Mouse (Mus musculus) heart, postnatal 36 days (tissue): ENCODE results near the gene Pik3ca. TPM values are rescaled to one million over a fixed set of nuclear protein-coding genes. Genes with fewer than 3 reads are reported as not detected.
A peak's percentile ranks its signal among the peaks of the same experiment; 100 is the strongest.

ENCODE experiments used
- DNase-seq, 2 experiments: peaks; one replicate each; pipeline ENCODE4 v3.0.0; 2021 to 2022
- intact Hi-C: fragments of 180-260 bp; cut with DNase I; formaldehyde crosslinking; loops from one replicate; pipeline ENCODE4 v1.15.1; 2025
- total RNA-seq, 2 experiments: library from RNA; stranded (reverse); gene quantifications; 2 replicates each; pipeline ENCODE4 v1.2.3; 2021

Pik3ca gene
- total RNA-seq, 2 experiments from 2014 or later = 48.4 to 52.2 TPM

DNA sequence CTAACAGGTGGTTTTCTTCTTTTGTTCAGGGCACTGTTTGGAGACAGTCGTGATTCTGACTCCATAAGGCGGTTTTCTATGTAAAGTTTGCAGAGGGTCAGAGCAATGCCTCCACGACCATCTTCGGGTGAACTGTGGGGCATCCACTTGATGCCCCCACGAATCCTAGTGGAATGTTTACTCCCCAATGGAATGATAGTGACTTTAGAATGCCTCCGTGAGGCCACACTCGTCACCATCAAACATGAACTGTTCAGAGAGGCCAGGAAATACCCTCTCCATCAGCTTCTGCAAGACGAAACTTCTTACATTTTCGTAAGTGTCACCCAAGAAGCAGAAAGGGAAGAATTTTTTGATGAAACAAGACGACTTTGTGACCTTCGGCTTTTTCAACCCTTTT lies 38.6 kb downstream of the Pik3ca start:
- intact Hi-C loops = loop anchor here (5.0 kb wide), 1 partner anchor 34 kb away; no protein-coding TSS in a partner anchor

DNA sequence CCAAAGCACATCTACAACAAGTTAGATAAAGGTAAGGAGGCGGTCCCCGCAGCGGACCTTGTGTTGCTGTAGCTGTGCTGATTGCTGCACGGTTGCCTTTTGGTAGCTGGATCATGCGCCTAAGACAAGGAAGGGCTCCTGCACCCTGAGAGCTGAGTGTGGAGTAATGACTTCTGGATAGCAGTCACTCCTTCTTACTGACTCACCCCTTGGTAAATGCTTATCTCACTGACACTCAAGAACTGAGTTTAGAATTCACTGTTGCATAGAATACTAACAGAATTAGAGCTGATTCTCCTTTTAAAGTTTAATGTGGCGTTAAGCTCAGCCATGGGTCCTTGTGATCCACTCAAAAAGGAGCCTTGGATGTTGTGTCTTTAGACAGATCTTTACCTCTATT lies 39.8 kb downstream of the Pik3ca start:
- intact Hi-C loops = loop anchor here (5.0 kb wide), 1 partner anchor 35 kb away; no protein-coding TSS in a partner anchor
- DNase-seq = no peak

More for the DNA sequence above, 38.6 kb downstream of the Pik3ca start:
- no peak for DNase-seq

DNA sequence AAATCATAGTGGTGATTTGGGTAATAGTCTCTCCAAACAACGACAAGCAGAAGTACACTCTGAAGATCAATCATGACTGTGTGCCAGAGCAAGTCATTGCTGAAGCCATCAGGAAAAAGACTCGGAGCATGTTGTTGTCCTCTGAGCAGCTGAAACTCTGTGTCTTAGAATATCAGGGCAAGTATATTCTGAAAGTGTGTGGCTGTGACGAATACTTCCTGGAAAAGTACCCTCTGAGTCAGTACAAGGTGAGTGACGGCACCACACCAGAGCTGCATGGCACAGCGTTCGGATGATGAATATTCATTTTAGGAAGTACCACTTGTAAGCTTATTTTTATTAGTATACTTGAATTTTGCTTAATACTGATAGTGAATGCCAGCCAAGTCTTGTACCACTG lies 40.3 kb downstream of the Pik3ca start:
- intact Hi-C loops = loop anchor here (5.0 kb wide), 1 partner anchor 36 kb away; no protein-coding TSS in a partner anchor
- no peak for DNase-seq

DNA sequence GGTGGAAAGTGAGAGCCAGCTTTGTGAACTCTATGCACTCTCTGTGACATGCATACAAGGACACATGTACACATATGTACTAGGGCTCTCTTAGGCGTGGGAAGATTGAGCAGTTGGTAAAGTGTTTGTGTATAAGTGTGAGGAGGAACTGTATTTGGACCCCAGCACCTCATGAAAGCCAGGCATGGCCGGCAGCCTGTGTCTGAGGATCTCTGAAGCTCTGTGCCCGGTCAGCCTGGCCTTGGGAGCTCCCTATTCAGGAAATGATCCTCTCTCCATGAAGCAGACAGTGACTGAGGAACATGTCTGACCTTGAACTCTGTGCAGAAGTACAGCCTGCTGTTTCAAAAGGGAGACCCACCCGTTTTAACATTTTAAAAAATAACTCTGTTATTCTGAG lies 41.2 kb downstream of the Pik3ca start:
- intact Hi-C loops = loop anchor here (5.0 kb wide), 1 partner anchor 36 kb away; no protein-coding TSS in a partner anchor
- no peak for DNase-seq

DNA sequence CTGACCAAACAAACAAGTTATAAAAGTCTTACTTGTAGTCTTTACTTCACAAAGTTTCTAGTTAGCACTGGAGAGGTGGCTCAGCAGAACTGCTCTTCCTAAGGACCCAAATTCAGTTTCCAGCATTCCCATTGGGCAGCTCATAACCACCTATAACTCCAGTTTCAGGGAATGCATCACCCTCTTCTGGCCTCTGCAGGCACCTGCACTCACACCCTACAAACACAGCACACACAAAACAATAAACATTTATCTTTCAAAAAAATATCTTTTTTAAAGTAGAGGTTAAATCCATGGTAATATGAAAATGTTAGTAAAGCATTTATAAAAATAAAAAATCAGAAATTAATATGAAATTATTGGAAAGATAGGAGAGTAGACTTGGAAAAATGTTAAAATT lies 44.2 kb downstream of the Pik3ca start:
- intact Hi-C loops = no loop called here
- DNase-seq = no peak

DNA sequence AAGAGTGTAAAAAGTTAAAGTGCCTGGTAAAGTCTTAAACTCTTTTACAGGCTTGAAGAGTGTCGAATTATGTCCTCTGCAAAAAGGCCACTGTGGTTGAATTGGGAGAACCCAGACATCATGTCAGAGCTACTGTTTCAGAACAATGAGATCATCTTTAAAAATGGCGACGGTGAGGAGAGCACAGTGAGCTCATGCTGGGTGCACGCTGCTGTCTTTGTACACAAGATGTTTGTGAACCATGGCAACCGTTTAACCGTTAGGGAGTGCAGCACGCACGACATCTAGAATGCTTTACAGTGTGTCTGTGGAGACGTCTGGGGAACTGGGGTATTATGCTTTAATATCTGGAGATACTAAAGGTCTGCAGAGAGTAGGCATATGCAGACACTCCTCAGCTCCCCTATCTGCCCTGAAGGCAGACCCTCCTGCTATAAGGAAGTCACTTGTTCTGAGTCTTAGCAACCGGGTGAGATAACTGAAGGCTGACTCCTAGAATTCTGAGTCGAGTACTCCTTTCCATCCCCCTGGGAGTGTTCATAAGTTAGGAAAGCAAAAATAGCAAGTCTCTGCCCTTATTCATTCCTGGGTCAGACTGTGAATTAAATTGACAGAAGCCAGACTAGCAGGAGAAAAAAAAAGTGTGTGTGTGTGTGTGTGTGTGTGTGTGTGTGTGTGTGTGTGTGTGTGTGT lies 57.0 kb downstream of the Pik3ca start:
- intact Hi-C loops = loop anchor here (5.0 kb wide), 1 partner anchor 57 kb away; the partner anchor contains the start of gene Pik3ca
- DNase-seq = no peak

DNA sequence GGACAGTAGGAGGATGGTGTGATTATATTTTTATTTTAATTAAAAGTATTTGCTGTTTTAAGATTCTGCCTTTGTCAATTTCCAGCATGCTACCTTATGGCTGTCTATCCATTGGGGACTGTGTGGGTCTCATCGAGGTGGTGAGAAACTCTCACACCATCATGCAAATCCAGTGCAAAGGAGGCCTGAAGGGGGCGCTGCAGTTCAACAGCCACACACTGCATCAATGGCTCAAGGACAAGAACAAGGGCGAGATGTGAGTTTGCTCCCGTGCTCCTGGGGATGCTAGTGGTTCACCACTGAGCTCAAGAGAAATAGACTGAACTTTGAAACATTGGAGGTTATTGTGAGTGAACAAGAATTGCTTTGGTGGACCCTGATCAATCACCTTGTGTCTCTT lies 62.3 kb downstream of the Pik3ca start:
- intact Hi-C loops = loop anchor here (5.0 kb wide), 1 partner anchor 48 kb away; no protein-coding TSS in a partner anchor
- peak in 1 of 2 experiments; percentile 45 for DNase-seq

DNA sequence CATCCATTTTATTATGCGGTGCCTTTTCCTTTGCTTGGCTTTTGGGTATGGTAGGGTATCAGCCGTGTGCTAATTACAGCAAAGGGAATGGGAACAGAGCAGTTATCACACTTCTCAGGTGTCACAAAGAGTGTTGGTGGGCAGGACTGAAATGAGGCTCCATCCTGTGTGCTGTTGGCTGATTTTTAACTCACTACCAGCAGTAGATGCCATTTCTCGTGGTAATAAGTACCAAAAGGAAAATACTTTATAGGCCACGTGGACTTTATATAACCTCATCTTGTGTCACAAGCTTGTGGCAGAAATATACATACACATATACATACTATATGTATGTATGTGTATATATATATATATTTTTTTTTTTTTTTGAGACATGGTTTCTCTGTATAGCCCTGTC lies 69.8 kb downstream of the Pik3ca start:
- intact Hi-C loops = no loop called here
- DNase-seq = no peak

DNA sequence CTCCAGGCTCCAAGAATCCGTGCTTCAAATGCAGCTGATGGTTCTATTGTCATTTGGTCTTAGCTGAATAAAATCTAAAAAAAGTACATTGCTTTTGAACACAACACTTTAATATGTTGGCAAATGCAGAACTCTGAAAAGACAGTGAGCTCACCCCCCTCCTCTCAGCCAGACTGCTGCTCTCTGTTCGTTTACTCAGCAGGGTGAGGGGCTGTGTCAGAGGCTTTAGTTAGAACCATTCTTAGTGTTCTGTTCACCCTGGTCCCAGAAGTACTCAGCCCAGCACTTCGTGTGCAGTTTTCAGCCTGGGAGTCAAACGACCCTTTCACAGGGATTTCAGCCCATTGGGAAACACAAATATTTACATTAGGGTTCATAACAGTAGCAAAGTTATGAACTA lies 70.9 kb downstream of the Pik3ca start:
- intact Hi-C loops = no loop called here
- no peak for DNase-seq

DNA sequence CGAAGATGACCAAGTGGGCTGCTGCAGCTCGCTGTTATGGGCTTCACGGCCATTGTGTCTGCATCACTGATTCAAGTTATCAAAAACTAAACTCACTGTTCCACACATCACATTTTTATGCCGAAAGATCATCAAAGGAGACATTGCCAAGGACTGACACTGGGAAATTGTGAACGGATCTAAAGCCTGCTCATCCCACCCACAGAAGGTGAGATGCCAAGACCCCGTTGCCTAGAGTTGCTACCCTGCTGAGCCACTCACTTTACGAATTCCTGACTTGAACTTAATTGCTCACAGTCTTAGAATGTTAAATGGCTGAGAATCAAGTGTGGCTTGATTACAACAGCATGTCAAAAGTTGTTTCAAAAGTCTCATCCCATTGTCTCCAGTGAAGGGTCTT lies 73.0 kb downstream of the Pik3ca start:
- intact Hi-C loops = no loop called here
- no peak for DNase-seq

DNA sequence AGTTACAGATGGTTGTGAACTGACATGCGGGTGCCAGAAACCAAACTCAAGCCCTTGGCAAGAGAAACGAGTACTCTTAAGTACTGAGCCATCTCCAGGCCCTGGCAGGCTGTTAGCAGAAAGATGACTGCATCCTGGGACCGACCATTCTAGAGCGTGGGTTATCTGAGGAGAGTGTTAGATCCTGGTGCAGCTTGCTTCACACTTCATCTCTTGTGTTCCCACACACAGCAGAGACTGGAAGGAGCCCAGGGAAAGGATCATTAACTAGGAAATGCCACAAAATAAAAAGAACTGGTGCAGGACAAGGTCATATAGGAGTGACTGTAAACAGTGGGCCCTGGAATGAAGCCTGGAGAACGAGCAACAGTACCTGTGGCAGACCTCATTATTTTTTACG lies 73.6 kb downstream of the Pik3ca start:
- intact Hi-C loops = no loop called here
- no peak for DNase-seq

DNA sequence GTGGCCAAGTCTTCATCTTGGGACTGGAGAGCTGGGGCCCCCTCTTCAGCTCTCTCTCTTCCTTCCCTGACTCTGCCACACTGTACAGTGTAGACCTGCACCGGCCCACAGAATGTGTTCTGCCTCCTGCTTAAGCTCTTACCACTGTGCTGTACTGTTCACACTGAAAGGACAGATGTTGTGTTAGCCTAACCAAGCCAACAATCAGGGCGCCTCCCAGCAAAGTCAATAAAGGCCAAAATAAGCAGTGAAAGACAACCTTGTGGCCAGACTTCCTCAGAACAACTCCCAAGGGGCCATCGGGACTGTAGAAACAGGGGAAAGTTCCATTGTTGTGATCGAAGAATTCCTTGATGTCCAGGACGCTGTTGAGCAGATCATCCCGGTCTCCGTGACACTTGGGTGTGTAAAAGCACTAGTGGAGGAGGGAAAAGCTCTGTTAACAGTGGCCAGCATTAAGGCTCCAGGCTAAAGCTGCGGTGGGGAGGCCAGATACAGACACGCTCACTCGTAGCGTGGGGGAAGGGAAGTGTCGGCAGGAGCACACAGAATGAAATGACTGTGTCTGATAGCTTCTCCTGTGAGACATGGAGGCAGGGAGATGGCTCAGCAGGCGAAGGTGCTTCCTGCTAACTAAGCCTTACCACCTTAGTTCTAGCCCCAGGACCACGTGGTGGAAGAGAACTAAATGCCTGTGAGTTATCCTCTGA lies 74.9 kb downstream of the Pik3ca start:
- DNase-seq = peak; percentile 16 to 40
- intact Hi-C loops = no loop called here

DNA sequence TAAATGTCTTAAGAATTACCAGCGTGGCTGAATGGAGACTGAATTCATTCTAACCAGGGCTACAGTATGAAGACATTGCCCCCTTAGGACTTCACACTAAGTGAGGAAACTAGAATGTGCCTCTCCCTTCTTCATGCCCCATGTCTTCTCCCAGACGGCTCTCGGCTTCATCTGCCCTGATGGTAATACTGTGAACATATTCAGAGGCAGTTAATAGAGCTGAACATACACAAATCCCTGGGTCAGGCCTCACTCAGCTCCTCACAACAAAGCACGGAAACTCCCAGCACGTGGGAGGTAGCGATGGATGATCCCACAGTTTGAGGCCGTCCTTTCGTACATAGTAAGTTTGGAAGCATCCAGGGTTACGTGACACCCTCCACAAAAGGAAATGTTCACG lies 75.7 kb downstream of the Pik3ca start:
- DNase-seq = no peak
- intact Hi-C loops = no loop called here

DNA sequence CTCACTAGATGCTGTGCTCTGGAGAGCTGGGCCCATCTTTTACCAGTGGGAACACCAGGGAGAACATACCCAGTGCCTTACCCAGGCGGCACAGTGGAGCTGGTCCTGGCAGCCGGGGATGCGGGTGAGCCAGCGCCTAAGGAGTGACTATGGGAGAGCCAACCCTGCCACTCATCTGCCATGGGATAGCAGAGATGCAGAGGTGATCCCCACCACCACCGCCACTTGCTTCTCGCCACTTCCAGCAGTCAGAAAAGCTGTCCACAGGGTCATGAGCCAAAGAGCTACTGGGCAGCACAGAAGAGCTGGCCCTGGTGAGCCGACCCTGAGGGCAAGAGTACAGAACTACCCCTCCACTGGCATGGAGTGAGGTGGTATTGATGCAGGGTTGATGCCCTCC lies 82.5 kb downstream of the Pik3ca start:
- intact Hi-C loops = no loop called here

DNA sequence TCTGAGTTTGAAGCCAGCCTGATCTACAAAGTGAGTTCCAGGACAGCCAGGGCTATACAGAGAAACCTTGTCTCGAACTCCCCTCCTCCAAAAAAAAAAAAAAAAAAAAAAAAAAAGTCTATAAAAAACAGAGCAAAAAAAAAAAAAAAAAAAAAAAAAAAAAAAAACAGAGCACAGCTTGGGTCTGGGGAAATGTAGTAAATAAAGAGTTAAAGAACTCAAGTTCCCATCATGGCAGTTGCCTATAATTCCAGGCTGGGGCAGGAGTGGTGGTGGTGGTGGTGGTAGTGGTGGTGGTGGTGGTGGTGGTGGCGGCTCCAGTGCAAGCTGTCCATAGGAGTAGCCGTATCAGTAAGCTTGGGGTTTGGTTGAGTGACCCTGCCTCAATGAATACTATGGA lies 85.6 kb downstream of the Pik3ca start:
- intact Hi-C loops = no loop called here

More for the DNA sequence above, 82.5 kb downstream of the Pik3ca start:
- DNase-seq = no peak

DNA sequence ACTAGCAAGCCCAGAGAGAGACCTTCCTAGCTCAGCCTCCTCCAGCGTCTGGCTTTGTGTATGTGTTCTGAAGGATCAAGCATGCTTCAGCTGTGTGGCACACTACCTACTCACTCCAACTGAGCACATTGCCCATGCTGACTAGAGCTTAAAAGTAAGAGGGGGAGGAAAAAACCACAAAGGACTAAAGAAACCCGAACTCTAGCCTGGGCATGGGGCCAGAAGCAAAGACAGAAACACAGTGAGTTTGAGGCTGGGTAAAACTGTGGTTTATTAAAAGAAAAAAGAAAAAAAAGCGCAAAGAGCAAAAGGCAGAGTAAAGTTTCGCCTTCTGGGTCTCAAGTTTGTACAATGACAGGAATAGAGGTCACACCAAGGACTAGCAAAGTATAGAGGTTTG lies 89.1 kb downstream of the Pik3ca start:
- intact Hi-C loops = no loop called here
- DNase-seq = no peak

More for the DNA sequence above, 85.6 kb downstream of the Pik3ca start:
- DNase-seq = no peak

DNA sequence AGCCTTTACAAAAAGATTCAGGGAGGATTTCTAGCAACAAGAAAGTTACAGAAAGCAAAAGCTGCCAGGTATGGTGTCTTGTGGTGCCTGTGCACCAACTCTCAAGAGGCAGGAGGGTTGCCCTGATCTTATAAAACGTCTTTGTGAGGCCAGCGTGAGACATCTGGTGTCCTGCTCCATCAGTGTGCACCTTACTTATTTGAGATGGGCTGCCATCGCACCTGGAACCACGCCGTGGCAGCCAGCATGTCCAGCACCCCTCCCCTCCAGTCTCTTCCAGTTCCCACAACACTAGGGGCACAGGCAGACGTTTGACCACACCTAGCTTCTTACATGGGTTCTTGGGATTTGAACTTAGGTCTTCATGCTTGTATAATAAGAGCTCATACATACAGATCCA lies 90.7 kb downstream of the Pik3ca start:
- intact Hi-C loops = no loop called here
- no peak for DNase-seq

DNA sequence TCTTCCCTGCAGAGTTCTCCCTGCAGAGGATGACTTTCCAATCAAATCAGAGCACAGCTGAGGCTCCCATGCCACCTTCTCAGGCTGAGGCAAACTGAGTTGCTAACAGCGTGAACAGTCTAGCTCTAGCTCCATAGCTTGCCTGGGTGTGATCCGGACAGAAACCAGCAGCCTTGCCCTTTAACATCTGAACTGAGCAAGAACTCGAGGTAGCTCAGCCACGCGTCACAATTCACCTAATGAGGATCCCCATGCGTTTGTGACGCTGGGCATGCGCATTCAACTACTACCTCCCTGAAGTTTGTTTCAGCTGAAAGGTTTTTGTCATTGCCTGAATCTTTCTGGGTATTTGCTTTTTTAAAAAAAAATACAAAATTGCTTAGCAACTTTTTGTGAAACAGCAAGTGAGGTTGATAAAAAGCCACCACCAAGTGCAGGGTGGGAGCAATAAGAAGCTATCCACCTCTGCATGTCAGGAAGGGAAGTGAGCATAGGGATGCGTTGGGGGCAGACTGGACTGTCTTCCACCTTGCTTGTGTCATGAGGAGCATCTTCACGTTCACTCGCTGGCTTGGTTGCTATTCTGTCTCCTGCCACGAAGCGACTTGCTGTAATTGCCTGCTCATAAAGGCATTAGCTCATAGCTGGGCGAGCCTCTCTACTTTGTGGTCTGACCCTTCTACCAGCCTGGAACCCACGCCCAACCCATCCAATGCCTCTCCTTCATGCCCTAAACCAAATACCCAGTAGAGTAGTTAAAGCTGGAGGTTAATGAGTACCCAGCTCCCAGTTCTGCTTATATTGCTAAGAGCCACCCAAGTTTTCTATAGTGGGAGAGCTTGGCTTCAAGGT lies 92.8 kb downstream of the Pik3ca start:
- intact Hi-C loops = no loop called here
- DNase-seq = no peak

DNA sequence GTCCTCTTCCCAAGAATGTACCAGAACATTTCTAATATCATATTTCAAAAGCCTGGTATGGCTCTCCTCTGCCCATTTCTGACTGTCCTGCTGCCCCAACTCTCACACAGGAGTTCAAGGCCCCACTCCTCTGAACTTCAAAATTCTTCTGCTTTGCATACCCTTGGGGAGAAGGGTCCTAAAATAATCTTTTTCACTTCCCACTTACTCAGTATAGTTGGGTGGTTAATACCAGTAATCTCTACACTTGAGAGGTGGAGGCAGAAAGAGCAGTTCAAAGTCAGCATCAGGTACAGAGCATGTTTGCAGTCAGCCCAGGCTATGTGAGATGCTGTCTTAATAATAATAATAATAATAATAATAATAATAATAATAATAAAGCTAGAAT lies 93.5 kb downstream of the Pik3ca start:
- no peak for DNase-seq

DNA sequence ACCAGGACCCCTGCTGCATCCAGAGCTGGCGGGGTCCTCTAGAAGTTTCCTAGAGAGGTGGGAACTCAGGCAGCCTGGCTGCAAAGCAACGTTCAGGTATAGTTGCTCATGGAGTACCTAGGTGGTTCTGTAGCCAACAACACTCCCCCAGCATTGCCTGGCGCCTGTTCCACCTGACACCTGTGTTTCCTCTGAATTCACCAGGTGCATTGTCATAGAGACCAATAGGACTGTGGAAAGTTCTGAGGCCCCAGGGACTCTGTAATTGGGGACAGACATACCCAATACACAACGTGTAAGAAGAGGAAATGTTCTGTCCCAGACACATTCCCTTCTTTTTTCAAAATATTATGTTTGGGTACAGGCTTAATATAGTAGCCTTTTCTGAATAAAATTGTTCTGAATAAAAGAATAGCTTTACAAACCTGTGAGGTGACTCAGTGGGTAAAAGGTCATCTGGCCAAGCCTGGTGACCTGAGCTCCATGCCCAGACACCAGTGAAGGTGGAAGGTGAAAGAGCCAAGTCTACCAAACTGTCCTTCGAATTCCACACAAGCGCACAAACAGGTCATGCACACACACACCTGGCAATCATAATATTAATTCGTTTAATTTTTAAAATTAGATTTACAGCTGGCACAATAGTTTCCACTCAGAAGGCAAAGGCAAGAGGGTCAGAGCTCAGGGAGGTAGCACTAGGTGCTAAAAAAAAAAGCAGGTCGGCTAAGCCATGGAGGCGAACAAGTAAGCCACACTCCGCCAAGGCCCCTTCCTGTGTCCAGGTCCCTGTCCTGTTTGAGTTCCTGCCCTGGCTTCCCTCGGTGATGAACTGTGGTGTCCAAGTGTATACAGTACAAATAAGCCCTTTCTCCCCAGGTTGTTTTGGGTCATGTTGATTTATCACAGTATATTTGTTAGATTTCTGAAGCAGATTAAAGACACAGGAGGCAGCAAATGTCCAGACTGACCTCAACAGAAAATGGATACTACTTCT lies 94.9 kb downstream of the Pik3ca start, which contains the start of gene Kcnmb3:
Gene Kcnmb3 (minus strand): TSS at position 135 of the 994 bp plus-strand sequence.
- intact Hi-C loops = no loop called here
- DNase-seq = no peak

More for the DNA sequence above, 93.5 kb downstream of the Pik3ca start:
- intact Hi-C loops = no loop called here
